Mouse (Mus musculus) forebrain, postnatal 0 days (tissue): Measurements from ENCODE around the gene Xcl1. TPM values are rescaled to one million over a fixed set of nuclear protein-coding genes. Genes with fewer than 3 reads are reported as not detected.

Experiments
- ATAC-seq: fragments of 200-750 bp; cut with Nextera tagmentation; 2 replicates; pipeline ENCODE4 v1.8.0; 2017; ENCODE audit warnings: mild to moderate bottlenecking, moderate library complexity
- DNase-seq: peaks from one replicate; pipeline ENCODE4 v3.0.0-alpha.2; 2015
- H3K27ac ChIP-seq: fragments of 300-500 bp; sonication (generic); 2 replicates; pipeline ENCODE4 v1.5.1; 2014; ENCODE audit warnings: low read depth, mild to moderate bottlenecking, antibody characterized with exemption, low read length, moderate library complexity, mixed read lengths
- H3K27me3 ChIP-seq: fragments of 300-500 bp; sonication (generic); 2 replicates; pipeline ENCODE4 v1.6.1; 2014; ENCODE audit warnings: mild to moderate bottlenecking, low read length, mixed read lengths; ENCODE audit not compliant: insufficient read depth
- H3K36me3 ChIP-seq: fragments of 300-500 bp; sonication (generic); 2 replicates; pipeline ENCODE4 v1.6.1; 2014; ENCODE audit warnings: mild to moderate bottlenecking, moderate library complexity; ENCODE audit not compliant: insufficient read depth
- H3K4me1 ChIP-seq: fragments of 300-500 bp; sonication (generic); 2 replicates; pipeline ENCODE4 v1.6.1; 2014; ENCODE audit warnings: antibody characterized with exemption; ENCODE audit not compliant: insufficient read depth
- H3K4me2 ChIP-seq: fragments of 300-500 bp; sonication (generic); 2 replicates; pipeline ENCODE4 v1.6.1; 2014; ENCODE audit warnings: low read depth, mild to moderate bottlenecking, moderate library complexity
- H3K4me3 ChIP-seq: fragments of 300-500 bp; sonication (generic); 2 replicates; pipeline ENCODE4 v1.5.1; 2014; ENCODE audit warnings: low read depth, low read length, mixed read lengths
- H3K9ac ChIP-seq: fragments of 300-500 bp; sonication (generic); 2 replicates; pipeline ENCODE4 v1.6.1; 2014; ENCODE audit warnings: mild to moderate bottlenecking
- H3K9me3 ChIP-seq: fragments of 300-500 bp; sonication (generic); 2 replicates; pipeline ENCODE4 v1.6.1; 2016; ENCODE audit warnings: low read length
- CTCF ChIP-seq: sonication (generic); IDR thresholded peaks from 2 replicates; pipeline ENCODE4 v1.5.1; 2016; ENCODE audit warnings: antibody characterized with exemption, control low read depth, low read depth
- WGBS: fragments of 180-500 bp; shearing (Covaris S2); extraction: QIAGEN DNeasy Blood & Tissue Kit; methylation state at CpG from one replicate; pipeline ENCODE4 v1.1.7; 2014; 5-methylcytosine and 5-hydroxymethylcytosine counted together
- polyA plus RNA-seq: library from polyadenylated mRNA; unstranded; fragments of >200 nt; fragmentation: Nextera tagmentation; extraction: Ambion mirVana; gene quantifications from 2 replicates; pipeline ENCODE4 v1.2.1, GENCODE M21; 2015
- total RNA-seq: library from RNA; depleted of rRNA; stranded (reverse); fragments of >200 nt; gene quantifications from 2 replicates; pipeline ENCODE4 v1.2.3, GENCODE M21; 2014

Xcl1 gene
- total and polyA plus RNA-seq, 2 experiments from 2014 or later = not detected

DNA sequence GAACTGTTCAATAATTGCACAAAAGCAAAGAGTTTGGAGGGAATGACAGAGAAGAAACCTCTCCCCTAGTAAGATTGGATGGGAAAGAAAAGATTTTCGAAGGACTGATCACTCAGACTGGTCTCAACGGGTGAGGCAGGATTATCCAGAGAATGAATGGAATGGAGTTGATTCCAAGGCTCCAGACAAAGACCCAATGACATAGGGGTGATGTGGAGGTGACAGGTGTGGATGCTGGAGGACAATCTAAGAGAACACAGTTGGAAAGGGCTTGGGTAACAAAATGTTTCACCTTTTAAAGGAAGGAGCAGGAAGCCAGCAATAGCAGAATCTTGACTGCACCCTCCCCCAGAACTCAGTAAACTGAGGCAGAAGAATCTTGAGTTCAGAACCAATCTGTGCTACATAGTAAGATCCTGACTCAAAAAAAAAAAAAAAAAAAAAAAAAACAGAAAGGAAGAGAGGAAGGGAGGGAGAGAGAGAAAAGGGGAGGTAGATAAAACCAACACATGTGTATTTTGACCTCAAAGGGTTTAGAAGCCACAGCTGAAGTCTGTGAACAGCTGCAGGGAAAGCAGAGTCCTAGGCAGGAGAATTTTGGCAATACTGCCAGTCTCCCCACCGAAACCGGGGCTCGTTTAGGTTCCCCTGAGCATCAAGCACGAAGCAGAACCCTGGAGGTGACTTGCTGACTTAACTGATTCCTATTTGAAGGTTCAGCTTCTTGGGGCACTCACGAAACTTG is 20.3 kb upstream of the Xcl1 start:
- WGBS = 71% methylated on average over 7 of the region's 7 CpGs
- H3K27me3 ChIP-seq = no peaks in the 10 kb centered on the region
- no peak for ATAC-seq

DNA sequence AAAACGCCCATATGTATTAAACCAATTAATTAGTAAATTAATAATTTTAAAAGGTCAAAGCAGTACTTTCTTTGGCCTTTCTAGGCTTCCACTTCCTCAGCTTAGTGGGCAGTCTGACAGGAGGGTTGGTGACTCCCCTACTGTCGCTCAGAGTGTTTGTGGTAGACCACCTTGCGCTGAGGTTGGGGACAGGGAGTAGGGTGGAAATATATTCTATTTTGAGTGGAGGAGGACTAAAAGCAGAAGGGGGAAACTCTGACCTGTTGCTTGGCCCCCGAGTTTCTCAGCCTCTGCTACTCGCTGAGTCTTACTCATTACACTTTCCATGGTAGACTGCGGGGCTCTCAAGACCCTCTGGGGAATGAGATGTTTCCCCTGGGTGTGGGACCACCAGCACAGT is 18.2 kb upstream of the Xcl1 start:
- no peak for TF ChIP-seq CTCF
- no peak overlapping the region for H3K27ac ChIP-seq
- H3K27me3 ChIP-seq = no peaks in the 10 kb centered on the region
- H3K4me3 ChIP-seq = no peak overlapping the region
- no peak overlapping the region for H3K4me2 ChIP-seq
- no peaks in the 10 kb centered on the region for H3K4me1 ChIP-seq
- H3K9me3 ChIP-seq = no peaks in the 10 kb centered on the region
- H3K9ac ChIP-seq = no peak overlapping the region
- no peak for ATAC-seq
- DNase-seq = no peak
- 91% methylated on average over 6 of the region's 6 CpGs for WGBS
- H3K36me3 ChIP-seq = no peaks in the 10 kb centered on the region

More for the DNA sequence above, 20.3 kb upstream of the Xcl1 start:
- H3K9me3 ChIP-seq = no peaks in the 10 kb centered on the region
- TF ChIP-seq CTCF = no peak
- no peak overlapping the region for H3K4me2 ChIP-seq
- H3K27ac ChIP-seq = no peak overlapping the region
- H3K36me3 ChIP-seq = no peaks in the 10 kb centered on the region
- DNase-seq = no peak
- H3K4me1 ChIP-seq = no peaks in the 10 kb centered on the region
- H3K4me3 ChIP-seq = no peak overlapping the region
- no peak overlapping the region for H3K9ac ChIP-seq

DNA sequence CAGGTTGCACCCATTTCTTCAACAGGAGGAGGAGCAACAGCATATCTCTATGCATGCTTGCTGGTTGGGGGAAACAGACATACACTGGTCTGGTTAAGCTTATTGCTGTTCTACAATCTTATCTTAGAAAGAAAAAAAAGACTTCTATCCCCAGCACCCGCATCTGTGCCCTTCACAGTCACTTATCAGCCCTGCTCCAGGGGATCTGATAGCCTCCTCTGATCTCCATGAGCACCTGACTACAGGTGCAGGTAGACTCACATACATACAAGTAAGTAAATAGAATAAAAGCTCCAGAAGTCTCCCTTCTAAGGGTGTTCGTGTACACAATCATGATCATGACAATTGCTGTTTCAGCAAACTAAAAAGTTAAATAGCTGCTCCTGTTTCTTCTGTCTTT is 733 bp upstream of the Xcl1 start:
- TF ChIP-seq CTCF = no peak
- no peak for ATAC-seq
- no peaks in the 10 kb centered on the region for H3K27me3 ChIP-seq
- no peak overlapping the region for H3K4me3 ChIP-seq
- no peak overlapping the region for H3K27ac ChIP-seq
- WGBS = 78% methylated on average over 2 of the region's 2 CpGs
- H3K4me1 ChIP-seq = no peaks in the 10 kb centered on the region
- no peak overlapping the region for H3K4me2 ChIP-seq
- DNase-seq = no peak
- H3K9me3 ChIP-seq = no peaks in the 10 kb centered on the region
- no peak overlapping the region for H3K9ac ChIP-seq
- H3K36me3 ChIP-seq = no peaks in the 10 kb centered on the region

DNA sequence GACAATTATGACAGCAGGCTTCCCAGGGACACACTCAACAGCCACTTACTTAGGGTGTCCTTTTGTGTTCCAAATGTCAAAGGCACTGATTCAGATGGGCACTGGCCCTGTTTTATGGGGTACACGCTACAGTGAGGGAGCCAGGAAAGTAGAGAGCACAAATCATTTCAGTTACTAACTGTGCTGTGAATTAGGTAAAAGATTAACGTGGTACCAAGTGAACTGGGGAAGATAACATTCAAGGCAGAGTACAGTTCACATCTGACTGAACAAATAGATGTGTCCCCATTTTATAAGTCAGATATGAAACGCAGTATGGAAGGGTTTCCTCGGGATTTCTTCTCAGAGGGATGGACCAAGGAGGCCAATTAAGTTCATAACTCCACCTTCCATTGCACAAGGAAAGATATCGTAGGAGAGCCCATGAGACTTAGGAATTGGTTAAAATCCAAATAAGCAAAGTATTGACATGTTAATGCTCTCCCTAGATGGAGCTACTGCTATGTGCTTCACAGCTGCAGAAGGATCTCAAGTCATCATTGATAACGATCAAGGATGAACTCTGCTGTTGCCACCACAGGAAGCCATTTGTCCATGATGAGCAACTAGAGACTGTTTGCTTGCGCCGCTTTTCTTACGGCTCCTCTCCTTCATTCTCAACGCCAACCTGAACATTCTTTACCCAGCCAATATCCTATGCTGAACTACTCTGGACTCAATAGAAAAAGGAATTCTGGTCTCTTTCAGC is 1.7 kb downstream of the Xcl1 start:
- Histone ChIP-seq H3K9ac (no peak overlapping the region), H3K4me1 (no peaks in the 10 kb centered on the region), H3K27me3 (no peaks in the 10 kb centered on the region), H3K4me3 (no peak overlapping the region), H3K4me2 (no peak overlapping the region), H3K27ac (no peak overlapping the region), H3K36me3 (no peaks in the 10 kb centered on the region), H3K9me3 (no peaks in the 10 kb centered on the region)
- ATAC-seq = no peak
- DNase-seq = no peak
- no peak for TF ChIP-seq CTCF
- WGBS = 91% methylated on average over 10 of the region's 10 CpGs

DNA sequence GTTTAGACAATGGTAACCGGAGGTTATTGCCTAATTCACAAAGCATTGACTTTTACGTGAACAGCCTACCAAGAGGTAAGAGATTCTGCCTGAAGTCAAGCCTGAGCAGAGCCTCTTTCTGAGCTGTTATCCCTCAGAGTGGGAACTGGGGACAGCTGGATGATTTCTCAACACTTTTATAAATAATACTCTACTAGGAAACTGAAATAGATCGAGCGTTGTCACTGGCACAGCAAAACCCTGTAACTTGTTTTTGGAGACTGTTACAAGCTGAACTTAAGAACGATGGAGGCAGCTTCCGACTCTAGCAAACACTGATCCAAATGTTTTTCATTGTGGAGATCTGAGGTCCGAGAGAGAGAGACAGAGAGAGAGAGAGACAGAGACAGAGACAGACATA is 4.2 kb downstream of the Xcl1 start:
- DNase-seq (peak; percentile 4), ATAC-seq (no peak)
- no peaks in the 10 kb centered on the region for H3K4me1 ChIP-seq
- H3K27ac ChIP-seq = no peak overlapping the region
- no peaks in the 10 kb centered on the region for H3K27me3 ChIP-seq
- 90% methylated on average over 7 of the region's 7 CpGs for WGBS
- no peaks in the 10 kb centered on the region for H3K36me3 ChIP-seq
- no peak for TF ChIP-seq CTCF
- no peak overlapping the region for H3K9ac ChIP-seq
- H3K4me2 ChIP-seq = no peak overlapping the region
- H3K4me3 ChIP-seq = no peak overlapping the region
- H3K9me3 ChIP-seq = no peaks in the 10 kb centered on the region

DNA sequence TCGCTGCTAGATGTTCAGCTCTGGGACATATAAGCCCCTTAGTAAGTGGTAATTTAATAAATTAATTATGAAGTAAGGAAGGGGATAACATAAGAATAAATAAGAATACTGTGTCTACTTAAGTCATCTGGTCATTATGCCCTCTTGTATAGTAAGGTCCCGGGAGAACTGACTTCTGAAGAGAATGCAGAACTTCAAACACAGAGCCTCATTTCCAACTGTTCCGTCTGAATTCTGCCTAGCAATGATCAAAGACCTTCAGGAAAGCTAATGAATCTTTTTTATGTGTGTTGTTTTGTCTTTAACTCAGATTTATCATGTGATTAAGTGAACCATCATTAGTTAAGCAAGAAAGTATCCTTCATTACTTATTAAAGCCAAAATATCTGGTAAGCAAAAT is 5.3 kb downstream of the Xcl1 start:
- H3K4me2 ChIP-seq = no peak overlapping the region
- no peak overlapping the region for H3K27ac ChIP-seq
- no peaks in the 10 kb centered on the region for H3K36me3 ChIP-seq
- H3K4me1 ChIP-seq = no peaks in the 10 kb centered on the region
- H3K9ac ChIP-seq = no peak overlapping the region
- TF ChIP-seq CTCF = no peak
- H3K27me3 ChIP-seq = no peaks in the 10 kb centered on the region
- ATAC-seq (no peak), DNase-seq (no peak)
- 66% methylated on average over 3 of the region's 3 CpGs for WGBS
- no peaks in the 10 kb centered on the region for H3K9me3 ChIP-seq
- no peak overlapping the region for H3K4me3 ChIP-seq

DNA sequence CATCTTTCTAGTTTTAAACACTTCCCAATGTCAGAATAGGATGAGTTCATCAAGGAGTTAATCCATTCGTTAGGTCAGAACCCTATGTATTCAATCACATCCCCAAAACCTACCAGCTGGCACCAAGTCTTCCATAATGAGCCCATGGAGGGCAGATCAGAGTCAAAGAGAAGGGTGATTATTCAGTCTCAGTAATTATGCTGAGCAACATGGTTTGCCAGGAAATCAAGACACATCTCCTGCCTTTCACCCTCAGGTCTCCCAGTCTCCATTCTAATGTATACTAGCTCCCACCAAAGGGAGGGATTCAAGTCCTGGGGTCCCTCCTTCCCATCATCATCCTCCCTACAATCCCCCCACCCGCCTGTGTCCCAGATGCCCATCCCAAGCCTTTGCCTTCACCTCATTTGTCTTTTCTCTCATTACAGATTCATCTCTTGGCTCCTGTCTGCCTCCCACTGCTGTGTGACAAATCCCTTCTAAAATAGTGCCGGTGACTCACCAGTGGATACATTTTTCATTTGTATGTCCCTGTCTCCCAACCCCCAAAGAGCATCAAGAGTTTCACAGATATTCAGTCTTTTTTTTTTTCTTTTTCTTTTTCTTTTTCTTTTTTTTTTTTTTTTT is 8.7 kb downstream of the Xcl1 start:
- Histone ChIP-seq H3K4me1 (no peaks in the 10 kb centered on the region), H3K36me3 (no peaks in the 10 kb centered on the region), H3K27me3 (no peaks in the 10 kb centered on the region), H3K4me3 (no peak overlapping the region), H3K9ac (no peak overlapping the region), H3K9me3 (no peaks in the 10 kb centered on the region), H3K27ac (no peak overlapping the region), H3K4me2 (no peak overlapping the region)
- WGBS = 59% methylated on average over 3 of the region's 3 CpGs
- DNase-seq (no peak), ATAC-seq (no peak)
- TF ChIP-seq CTCF = no peak
